Mouse (Mus musculus) forebrain, embryonic 16.5 days (tissue): ENCODE data around the gene Hoxb1. TPM values are rescaled to one million over a fixed set of nuclear protein-coding genes. Genes with fewer than 3 reads are reported as not detected.

ENCODE experiments used
- ATAC-seq: fragments of 200-750 bp; cut with Nextera tagmentation; 2 replicates; pipeline ENCODE4 v1.8.0; 2017; ENCODE audit warnings: mild to moderate bottlenecking, moderate library complexity
- H3K27ac ChIP-seq: fragments of 300-500 bp; sonication (generic); 2 replicates; pipeline ENCODE4 v1.5.1; 2014; ENCODE audit warnings: low read length, control low read depth
- H3K27me3 ChIP-seq: fragments of 300-500 bp; sonication (generic); replicated peaks from 2 replicates; pipeline ENCODE4 v1.6.1; 2014; ENCODE audit warnings: low read length; ENCODE audit not compliant: control insufficient read depth, insufficient read depth
- H3K36me3 ChIP-seq: fragments of 300-500 bp; sonication (generic); 2 replicates; pipeline ENCODE4 v1.6.1; 2014; ENCODE audit not compliant: control insufficient read depth, insufficient read depth
- H3K4me1 ChIP-seq: fragments of 300-500 bp; sonication (generic); replicated peaks from 2 replicates; pipeline ENCODE4 v1.6.1; 2014; ENCODE audit warnings: low read length; ENCODE audit not compliant: control insufficient read depth, insufficient read depth
- H3K4me2 ChIP-seq: fragments of 300-500 bp; sonication (generic); 2 replicates; pipeline ENCODE4 v1.6.1; 2014; ENCODE audit warnings: mild to moderate bottlenecking, low read length, control low read depth
- H3K4me3 ChIP-seq: fragments of 300-500 bp; sonication (generic); replicated peaks from 2 replicates; pipeline ENCODE4 v1.5.1; 2014; ENCODE audit warnings: mild to moderate bottlenecking, low read length, control low read depth
- H3K9ac ChIP-seq: fragments of 300-500 bp; sonication (generic); replicated peaks from 2 replicates; pipeline ENCODE4 v1.6.1; 2014; ENCODE audit warnings: low read depth, low read length, control low read depth
- H3K9me3 ChIP-seq: fragments of 300-500 bp; sonication (generic); 2 replicates; pipeline ENCODE4 v1.6.1; 2016; ENCODE audit warnings: low read length; ENCODE audit not compliant: control insufficient read depth
- WGBS: fragments of 180-500 bp; shearing (Covaris S2); extraction: QIAGEN DNeasy Blood & Tissue Kit; methylation state at CpG from one replicate; pipeline ENCODE4 v1.1.7; 2014; 5-methylcytosine and 5-hydroxymethylcytosine counted together
- polyA plus RNA-seq: library from polyadenylated mRNA; unstranded; fragments of >200 nt; fragmentation: Nextera tagmentation; extraction: Ambion mirVana; gene quantifications from 2 replicates; pipeline ENCODE4 v1.2.1, GENCODE M21; 2015

Hoxb1 gene
- polyA plus RNA-seq, 1 experiment from 2014 or later: not detected

DNA sequence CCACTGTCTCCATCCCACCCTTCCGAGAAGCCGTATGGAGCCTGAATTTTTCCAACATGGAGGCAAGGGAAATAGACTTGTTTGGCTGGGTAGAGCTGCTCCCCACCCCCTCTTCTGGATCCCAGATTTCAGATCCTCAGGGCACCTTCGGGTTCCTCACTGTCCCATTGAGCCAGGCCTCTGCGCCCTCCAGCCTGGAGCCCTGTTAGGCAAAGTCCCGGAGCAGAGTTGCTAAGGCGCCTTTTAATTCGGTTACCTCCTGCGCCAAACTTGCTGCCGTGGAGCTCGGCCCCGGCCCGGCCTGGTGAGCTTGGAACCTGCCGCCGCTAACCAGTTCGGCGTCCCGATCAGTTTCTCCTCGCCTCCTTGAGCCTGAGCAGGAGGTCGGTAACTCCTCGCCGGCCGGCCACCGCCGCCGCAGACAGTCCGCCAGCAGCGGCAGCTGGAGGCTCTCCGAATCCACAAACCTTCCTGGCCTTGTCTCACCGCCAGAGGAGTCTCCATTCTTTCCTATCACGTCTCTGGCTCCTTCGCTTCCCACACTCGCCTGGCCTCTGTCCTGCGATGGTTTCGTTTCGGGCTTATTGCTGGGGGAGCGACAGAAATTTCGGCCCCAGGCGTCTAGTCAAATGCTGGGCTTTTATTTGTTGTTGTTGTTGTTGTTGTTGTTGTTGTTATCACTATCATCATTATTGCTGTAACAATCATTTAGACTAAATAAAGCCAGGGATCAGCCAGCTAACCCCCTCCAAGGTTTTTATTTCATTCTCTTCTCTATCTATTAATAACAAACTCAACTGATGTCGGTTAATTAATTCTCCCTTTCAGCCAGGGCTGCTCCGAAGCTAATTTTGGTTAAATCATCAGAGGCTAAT, 23.6 kb upstream of the Hoxb1 start:
- Histone ChIP-seq H3K27ac (no peak overlapping the region), H3K4me3 (no peak overlapping the region), H3K4me2 (no peak overlapping the region), H3K27me3 (peaks cover 91% of the 10 kb centered on the region), H3K4me1 (peaks cover 5% of the 10 kb centered on the region), H3K9me3 (no peaks in the 10 kb centered on the region), H3K9ac (no peak overlapping the region), H3K36me3 (no peaks in the 10 kb centered on the region)
- no peak for ATAC-seq
- WGBS: under 1% methylated on average over 40 of the region's 40 CpGs

DNA sequence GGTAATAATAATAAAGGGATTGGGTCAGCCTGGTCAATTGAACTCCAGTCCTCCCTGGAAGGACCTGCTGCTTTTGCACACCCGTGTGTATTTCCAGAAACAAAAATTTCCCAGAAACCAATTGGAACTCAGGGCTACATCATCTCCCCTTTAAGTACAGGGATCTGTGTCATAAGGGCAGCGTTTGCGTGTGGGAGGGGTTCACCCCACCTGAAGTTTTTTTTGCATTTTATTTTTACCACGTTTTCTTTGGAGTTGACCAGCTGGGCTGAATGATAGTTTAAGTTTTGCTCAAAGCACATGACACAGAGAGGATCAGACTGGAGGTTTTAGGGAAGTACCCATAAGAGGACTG, 23.0 kb upstream of the Hoxb1 start:
- peaks cover 5% of the 10 kb centered on the region for H3K4me1 ChIP-seq
- no peak overlapping the region for H3K4me2 ChIP-seq
- H3K36me3 ChIP-seq: no peaks in the 10 kb centered on the region
- H3K9me3 ChIP-seq: no peaks in the 10 kb centered on the region
- no peak overlapping the region for H3K27ac ChIP-seq
- H3K27me3 ChIP-seq: peaks cover 89% of the 10 kb centered on the region
- no peak overlapping the region for H3K9ac ChIP-seq
- 2% methylated on average over 4 of the region's 4 CpGs for WGBS
- H3K4me3 ChIP-seq: no peak overlapping the region
- ATAC-seq: no peak

DNA sequence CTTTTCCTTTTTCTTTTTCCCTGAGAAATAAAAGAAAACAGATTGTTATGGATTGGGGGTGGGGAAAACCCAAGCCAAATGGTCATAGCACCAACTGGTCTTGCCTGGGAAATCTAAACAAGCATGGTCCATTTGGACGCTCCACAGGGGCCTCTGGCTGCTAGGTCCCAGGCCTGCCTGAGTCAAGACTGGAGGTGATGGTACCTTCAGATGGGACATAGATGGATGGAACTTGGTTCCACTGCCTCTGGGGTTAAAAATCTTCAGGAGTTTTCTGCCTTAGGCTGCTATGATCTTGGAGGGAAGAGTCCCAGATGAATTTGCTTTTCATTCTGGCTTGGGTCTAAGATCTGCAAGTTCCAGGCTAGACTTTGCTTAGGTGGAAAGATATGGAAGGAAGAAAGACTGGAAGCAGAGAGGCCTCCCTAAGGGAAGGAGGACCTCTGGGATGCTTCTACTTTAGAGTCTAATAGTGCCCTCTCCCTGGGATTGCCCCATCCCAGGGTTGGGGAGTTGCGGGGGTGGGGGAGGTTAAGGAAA, 22.3 kb upstream of the Hoxb1 start:
- peaks cover 88% of the 10 kb centered on the region for H3K27me3 ChIP-seq
- H3K9ac ChIP-seq: no peak overlapping the region

DNA sequence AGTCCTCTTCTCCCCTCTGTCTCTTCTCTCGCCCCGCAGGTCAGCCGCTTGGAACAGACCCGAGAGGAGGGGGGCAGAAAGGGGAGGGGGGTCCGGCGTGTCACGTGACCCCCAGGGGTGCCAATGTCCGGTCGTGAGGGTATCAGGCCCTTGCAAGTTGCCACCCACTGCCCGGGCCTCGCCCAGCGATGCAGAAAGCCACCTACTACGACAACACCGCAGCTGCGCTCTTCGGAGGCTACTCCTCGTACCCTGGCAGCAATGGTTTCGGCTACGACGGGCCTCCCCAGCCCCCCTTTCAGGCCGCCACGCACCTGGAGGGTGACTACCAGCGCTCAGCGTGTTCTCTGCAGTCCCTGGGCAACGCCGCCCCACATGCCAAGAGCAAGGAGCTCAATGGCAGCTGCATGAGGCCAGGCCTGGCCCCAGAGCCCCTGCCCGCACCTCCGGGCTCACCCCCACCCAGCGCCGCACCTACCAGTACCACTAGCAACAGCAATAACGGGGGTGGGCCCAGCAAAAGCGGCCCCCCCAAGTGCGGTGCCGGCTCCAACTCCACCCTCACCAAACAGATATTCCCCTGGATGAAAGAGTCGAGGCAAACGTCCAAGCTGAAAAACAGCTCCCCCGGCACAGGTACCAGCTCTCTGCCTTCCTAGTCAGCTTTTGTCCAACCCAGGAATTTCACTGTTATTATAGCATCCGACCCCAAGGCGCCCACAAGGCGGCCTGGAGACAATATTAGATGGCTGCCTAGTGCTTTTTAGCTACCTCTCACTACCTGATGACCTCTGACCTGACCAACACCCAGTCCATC, 21.3 kb upstream of the Hoxb1 start:
- Histone ChIP-seq H3K27ac (no peak overlapping the region), H3K27me3 (peaks cover 88% of the 10 kb centered on the region), H3K4me2 (no peak overlapping the region), H3K4me1 (peaks cover 5% of the 10 kb centered on the region), H3K9me3 (no peaks in the 10 kb centered on the region), H3K9ac (no peak overlapping the region), H3K4me3 (no peak overlapping the region), H3K36me3 (no peaks in the 10 kb centered on the region)
- ATAC-seq: no peak
- WGBS: under 1% methylated on average over 40 of the region's 40 CpGs

More for the DNA sequence above, 22.3 kb upstream of the Hoxb1 start:
- Histone ChIP-seq H3K36me3 (no peaks in the 10 kb centered on the region), H3K4me3 (no peak overlapping the region), H3K4me2 (no peak overlapping the region), H3K27ac (no peak overlapping the region), H3K9me3 (no peaks in the 10 kb centered on the region), H3K4me1 (peaks cover 5% of the 10 kb centered on the region)
- WGBS: 5% methylated on average over 2 of the region's 2 CpGs
- no peak for ATAC-seq

DNA sequence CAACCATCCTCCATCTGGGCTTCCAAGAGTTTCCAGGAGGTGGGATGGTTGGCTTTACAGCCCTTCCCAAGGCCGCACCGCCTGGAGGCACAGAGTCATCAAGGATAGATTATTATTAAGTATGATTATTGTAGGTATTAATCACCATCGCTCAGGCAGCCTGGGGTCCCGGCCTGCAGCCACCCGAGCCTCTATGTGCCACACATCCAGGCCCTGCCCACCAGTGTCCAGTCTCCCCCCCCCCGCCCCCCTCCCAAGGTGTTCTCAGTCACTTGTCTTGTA, 20.7 kb upstream of the Hoxb1 start:
- Histone ChIP-seq H3K27me3 (peaks cover 88% of the 10 kb centered on the region), H3K27ac (no peak overlapping the region), H3K9me3 (no peaks in the 10 kb centered on the region), H3K9ac (no peak overlapping the region), H3K4me1 (peaks cover 5% of the 10 kb centered on the region), H3K4me3 (no peak overlapping the region), H3K4me2 (no peak overlapping the region), H3K36me3 (no peaks in the 10 kb centered on the region)
- 4% methylated on average over 6 of the region's 6 CpGs for WGBS
- ATAC-seq: no peak

DNA sequence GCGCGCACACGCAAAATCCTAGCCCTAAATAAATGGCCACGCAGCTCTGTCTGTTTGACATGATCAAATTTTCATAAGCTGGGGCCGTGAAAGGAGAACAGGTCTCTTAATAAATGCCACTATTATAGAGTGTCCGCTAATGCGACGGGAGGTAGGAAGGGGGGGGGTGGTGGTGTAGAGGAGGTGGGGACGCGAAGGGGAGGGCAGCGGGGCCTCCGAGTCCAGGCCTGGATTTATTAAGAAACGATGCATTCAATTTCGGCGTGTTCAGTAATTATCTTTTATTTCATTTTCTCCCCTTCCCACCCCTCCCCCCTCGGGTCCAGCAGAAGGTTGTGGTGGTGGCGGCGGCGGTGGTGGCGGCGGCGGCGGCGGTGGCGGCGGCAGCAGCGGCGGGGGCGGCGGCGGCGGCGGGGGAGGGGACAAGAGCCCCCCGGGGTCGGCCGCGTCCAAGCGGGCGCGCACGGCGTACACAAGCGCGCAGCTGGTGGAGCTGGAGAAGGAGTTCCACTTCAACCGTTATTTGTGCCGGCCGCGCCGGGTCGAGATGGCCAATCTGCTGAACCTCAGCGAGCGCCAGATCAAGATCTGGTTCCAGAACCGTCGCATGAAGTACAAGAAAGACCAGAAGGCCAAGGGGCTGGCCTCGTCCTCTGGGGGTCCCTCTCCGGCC, 20.2 kb upstream of the Hoxb1 start:
- H3K9ac ChIP-seq: no peak overlapping the region
- 2% methylated on average over 50 of the region's 56 CpGs for WGBS
- H3K4me3 ChIP-seq: no peak overlapping the region
- peaks cover 5% of the 10 kb centered on the region for H3K4me1 ChIP-seq
- H3K27ac ChIP-seq: no peak overlapping the region
- no peaks in the 10 kb centered on the region for H3K36me3 ChIP-seq
- H3K27me3 ChIP-seq: peaks cover 87% of the 10 kb centered on the region
- H3K4me2 ChIP-seq: no peak overlapping the region
- no peaks in the 10 kb centered on the region for H3K9me3 ChIP-seq
- no peak for ATAC-seq

DNA sequence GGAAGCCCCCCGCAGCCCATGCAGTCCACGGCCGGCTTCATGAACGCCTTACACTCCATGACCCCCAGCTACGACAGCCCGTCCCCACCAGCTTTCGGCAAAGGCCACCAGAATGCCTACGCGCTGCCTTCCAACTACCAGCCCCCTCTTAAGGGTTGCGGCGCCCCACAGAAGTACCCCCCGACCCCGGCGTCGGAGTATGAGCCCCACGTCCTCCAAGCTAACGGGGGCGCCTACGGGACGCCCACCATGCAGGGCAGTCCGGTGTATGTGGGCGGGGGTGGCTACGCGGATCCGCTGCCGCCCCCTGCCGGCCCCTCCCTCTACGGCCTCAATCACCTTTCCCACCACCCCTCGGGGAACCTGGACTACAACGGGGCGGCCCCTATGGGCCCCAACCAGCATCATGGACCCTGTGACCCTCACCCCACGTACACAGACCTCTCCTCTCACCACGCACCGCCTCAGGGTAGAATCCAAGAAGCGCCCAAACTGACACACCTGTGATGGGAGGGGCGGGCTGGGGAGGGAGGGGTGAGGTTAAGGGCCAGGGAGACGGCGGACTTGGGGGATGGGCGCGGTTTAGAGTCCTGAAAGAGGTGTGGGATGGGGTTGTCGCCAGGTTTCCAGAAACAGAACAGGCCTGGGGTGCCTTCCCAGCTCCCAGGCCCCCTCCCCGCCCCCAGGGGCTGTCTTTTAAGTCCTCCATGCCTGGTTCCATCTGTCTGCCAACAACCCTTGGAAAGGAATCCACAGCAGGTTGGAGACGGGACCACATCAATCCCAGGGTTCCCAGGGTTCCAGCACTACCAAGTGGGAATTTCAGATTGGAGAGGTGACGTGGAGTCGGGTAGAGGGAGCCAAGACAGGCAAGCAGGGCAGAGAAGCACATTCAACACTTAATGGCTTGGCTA, 19.4 kb upstream of the Hoxb1 start:
- ATAC-seq: no peak
- no peaks in the 10 kb centered on the region for H3K9me3 ChIP-seq
- H3K9ac ChIP-seq: no peak overlapping the region
- H3K4me3 ChIP-seq: no peak overlapping the region
- no peak overlapping the region for H3K27ac ChIP-seq
- H3K36me3 ChIP-seq: no peaks in the 10 kb centered on the region
- peaks cover 91% of the 10 kb centered on the region for H3K27me3 ChIP-seq
- under 1% methylated on average over 39 of the region's 45 CpGs for WGBS
- peaks cover 5% of the 10 kb centered on the region for H3K4me1 ChIP-seq
- H3K4me2 ChIP-seq: no peak overlapping the region

DNA sequence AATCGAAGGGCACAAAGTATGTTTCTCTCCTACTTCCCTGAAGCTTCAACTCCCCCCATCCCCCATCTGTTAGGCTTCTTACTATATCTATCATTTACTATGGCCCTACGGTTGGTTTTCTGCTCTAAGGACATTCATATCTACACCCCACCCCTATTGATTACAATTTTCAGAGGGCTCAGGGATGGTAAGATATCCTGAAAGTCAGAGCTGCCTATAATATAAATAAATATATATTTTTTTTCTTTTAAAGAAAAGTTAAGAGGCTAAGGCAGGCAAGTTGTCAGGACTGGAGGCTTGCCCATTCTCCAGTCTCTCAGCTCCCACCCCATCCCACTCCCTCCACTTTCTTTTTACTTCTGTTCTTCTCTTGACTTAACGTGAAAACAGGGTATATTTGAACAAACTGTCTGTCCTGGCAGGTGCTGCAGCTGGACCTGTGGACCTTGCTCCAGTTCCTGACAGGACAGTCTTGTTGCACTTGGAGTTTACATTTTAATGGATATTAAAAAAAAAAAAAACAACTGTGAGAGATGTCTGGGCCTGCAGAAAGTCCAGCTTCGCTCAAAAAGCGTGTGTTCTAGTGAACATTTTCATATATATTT, 18.5 kb upstream of the Hoxb1 start:
- Histone ChIP-seq H3K27ac (no peak overlapping the region), H3K27me3 (peaks cover 94% of the 10 kb centered on the region), H3K4me1 (peaks cover 5% of the 10 kb centered on the region; the same call in 1 of the 2 replicates), H3K4me2 (no peak overlapping the region), H3K9ac (no peak overlapping the region), H3K4me3 (no peak overlapping the region), H3K36me3 (no peaks in the 10 kb centered on the region), H3K9me3 (no peaks in the 10 kb centered on the region)
- WGBS: 5% methylated on average over 5 of the region's 5 CpGs
- no peak for ATAC-seq
